8 mouse cellular contexts compared by ENCODE assay signal in the genomic region with DNA sequence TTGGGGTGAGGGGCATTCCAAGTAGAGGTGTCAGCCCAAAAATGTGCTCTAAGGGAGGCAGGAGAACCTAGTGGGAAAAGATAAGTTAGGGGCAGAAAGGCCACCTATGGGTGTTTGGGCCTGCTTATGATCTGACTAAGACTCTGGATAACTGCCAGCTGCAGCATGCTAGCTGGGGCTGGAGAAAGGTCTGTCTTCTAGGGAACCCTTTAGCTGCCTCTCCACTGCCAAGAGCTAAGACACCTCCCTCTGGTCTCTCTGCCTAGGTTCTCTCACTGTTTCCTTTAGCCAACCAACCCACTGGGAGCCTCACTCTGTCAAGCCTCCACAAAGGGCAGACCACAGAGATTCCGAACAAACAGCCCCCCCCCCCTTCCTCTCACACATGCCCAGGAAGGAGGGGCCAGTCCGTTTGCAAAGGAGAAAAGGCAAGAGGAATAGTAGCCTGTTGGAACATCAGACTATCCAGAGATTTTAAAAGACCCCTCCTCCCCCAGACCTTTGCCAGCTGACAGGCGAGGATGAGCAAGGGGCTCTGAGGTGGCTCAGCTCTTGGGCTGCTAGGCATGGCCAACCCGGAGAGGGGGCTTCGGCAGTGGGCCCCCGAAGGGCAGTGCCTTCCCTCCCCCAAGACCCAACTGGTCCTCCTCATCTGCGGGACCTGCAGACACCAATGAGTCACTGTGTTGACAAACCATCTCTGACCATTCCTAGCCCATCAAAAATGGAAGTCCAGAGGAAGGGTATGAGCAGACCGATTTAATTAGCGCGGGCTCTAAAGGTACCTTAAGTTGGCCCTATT. TPM values are rescaled to one million over a fixed set of nuclear protein-coding genes. Genes with fewer than 3 reads are reported as not detected.
DNase-seq lines count a peak whose midpoint lies in the region; ATAC-seq lines count a peak whose summit lies in the region.

No protein-coding gene starts in this region.

- DNase-seq in cerebellum, adult 11 months, result peak; percentile 46
- DNase-seq in cerebellum, postnatal 10 days, result peak; percentile 62 to 75
- DNase-seq in gastrocnemius, adult 8-10 months (ENCODE audit: low spot score in 2 of 2), result peak; percentile 42 to 56
- peak; percentile 48 for DNase-seq in neural tube, embryonic 10.5 days (ENCODE audit: extremely low spot score, low spot score)
- peak; percentile 63 for DNase-seq in thymus, postnatal 14 days

- H3K9me3 ChIP-seq in hindbrain, embryonic 16.5 days (ENCODE audit: control insufficient read depth, low read length), result no peaks in the 10 kb centered on the region
- H3K9me3 ChIP-seq in liver, embryonic 12.5 days (replicated peaks), result no peaks in the 10 kb centered on the region

- no peak for ATAC-seq in cerebellum, adult (ENCODE audit: insufficient number of reproducible peaks, low FRiP score, low TSS enrichment)
- ATAC-seq in hindbrain, embryonic 16.5 days, result 0 out of 2 replicates have a peak, but pooled peaks have one; percentile 7
- ATAC-seq in liver, embryonic 12.5 days, result peak; percentile 19

- 5% methylated on average over 10 of the region's 10 CpGs for WGBS in hindbrain, embryonic 16.5 days
- WGBS in liver, embryonic 12.5 days (ENCODE audit: insufficient replicate concordance), result 6% methylated on average over 10 of the region's 10 CpGs

- peaks cover 40% of the 10 kb centered on the region for H3K4me1 ChIP-seq in hindbrain, embryonic 16.5 days (ENCODE audit: control insufficient read depth, insufficient read depth, low read depth, low read length)
- H3K4me1 ChIP-seq in liver, embryonic 12.5 days, result peaks cover 58% of the 10 kb centered on the region

- H3K4me2 ChIP-seq in hindbrain, embryonic 16.5 days (ENCODE audit: low read length), result peak overlapping the region; percentile 93
- peak overlapping the region; percentile 99 for H3K4me2 ChIP-seq in liver, embryonic 12.5 days

- no peaks in the 10 kb centered on the region for H3K27me3 ChIP-seq in hindbrain, embryonic 16.5 days (replicated peaks; ENCODE audit: control insufficient read depth, insufficient read depth, low read length)
- no peaks in the 10 kb centered on the region for H3K27me3 ChIP-seq in liver, embryonic 12.5 days (replicated peaks)

- no peaks in the 10 kb centered on the region for H3K36me3 ChIP-seq in hindbrain, embryonic 16.5 days (ENCODE audit: control insufficient read depth, insufficient read depth, low read length)
- H3K36me3 ChIP-seq in liver, embryonic 12.5 days, result peaks cover 13% of the 10 kb centered on the region

- H3K27ac ChIP-seq in hindbrain, embryonic 16.5 days (ENCODE audit: low read depth, low read length), result peak overlapping the region; percentile 99
- peak overlapping the region; percentile 98 for H3K27ac ChIP-seq in liver, embryonic 12.5 days

- peak overlapping the region; percentile 46 for H3K9ac ChIP-seq in hindbrain, embryonic 16.5 days (ENCODE audit: low read depth, low read length)
- peak overlapping the region; percentile 71 for H3K9ac ChIP-seq in liver, embryonic 12.5 days

- peak overlapping the region; percentile 5; the same call in 1 of the 2 replicates for H3K4me3 ChIP-seq in hindbrain, embryonic 16.5 days (ENCODE audit: low read length)
- peak overlapping the region; percentile 99 for H3K4me3 ChIP-seq in liver, embryonic 12.5 days

RNA-seq across cellular contexts. Expression of gene Ssbp3, which starts 1.4 kb away (rescaled TPM):
- total RNA-seq in gastrocnemius, adult 8-10 months (2022), result 10 to 100 TPM; 24.0 to 27.1 (median 25.8) TPM
- 82.9 and 115 TPM in 2 replicates for polyA plus RNA-seq in hindbrain, embryonic 16.5 days (2015; fragmentation: Nextera tagmentation; extraction: Ambion mirVana)
- polyA plus RNA-seq in liver, embryonic 12.5 days (2016; fragmentation: Nextera tagmentation; extraction: Ambion mirVana), result 98.6 and 118 TPM in 2 replicates
